Mouse (Mus musculus) brain, embryonic 14.5 days (tissue): Measurements from ENCODE around the gene Chst3. TPM values are rescaled to one million over a fixed set of nuclear protein-coding genes. Genes with fewer than 3 reads are reported as not detected.
A peak's percentile ranks its signal among the peaks of the same experiment; 100 is the strongest.
"Not testable (repeated sequence)": the region's sequence is repeated elsewhere in the genome, so short reads cannot be mapped to it uniquely, and the experiment has no call there.

ENCODE experiments used
- DNase-seq: peaks from one replicate; pipeline ENCODE4 v3.0.0-alpha.2; 2011; ENCODE audit warnings: low read depth
- CTCF ChIP-seq: fragments of 200-500 bp; IDR thresholded peaks from 2 replicates; pipeline ENCODE4 v1.5.1; 2012; ENCODE audit warnings: inconsistent platforms, mild to moderate bottlenecking, moderate library complexity, borderline replicate concordance; ENCODE audit not compliant: insufficient read depth, insufficient read length; ENCODE audit errors: extremely low read depth
- POLR2A ChIP-seq: fragments of 200-500 bp; IDR thresholded peaks from 2 replicates; pipeline ENCODE4 v1.6.1; 2012; ENCODE audit warnings: mild to moderate bottlenecking, inconsistent platforms, borderline replicate concordance; ENCODE audit not compliant: poor library complexity, insufficient read depth, insufficient read length, severe bottlenecking; ENCODE audit errors: extremely low read depth
- polyA plus RNA-seq: library from polyadenylated mRNA; depleted of rRNA; stranded (reverse); fragments of >200 nt; gene quantifications from 2 replicates; pipeline ENCODE4 v1.2.3, GENCODE M21; 2012

The Chst3 gene
- polyA plus RNA-seq, 1 experiment, result 4.6 TPM

DNA sequence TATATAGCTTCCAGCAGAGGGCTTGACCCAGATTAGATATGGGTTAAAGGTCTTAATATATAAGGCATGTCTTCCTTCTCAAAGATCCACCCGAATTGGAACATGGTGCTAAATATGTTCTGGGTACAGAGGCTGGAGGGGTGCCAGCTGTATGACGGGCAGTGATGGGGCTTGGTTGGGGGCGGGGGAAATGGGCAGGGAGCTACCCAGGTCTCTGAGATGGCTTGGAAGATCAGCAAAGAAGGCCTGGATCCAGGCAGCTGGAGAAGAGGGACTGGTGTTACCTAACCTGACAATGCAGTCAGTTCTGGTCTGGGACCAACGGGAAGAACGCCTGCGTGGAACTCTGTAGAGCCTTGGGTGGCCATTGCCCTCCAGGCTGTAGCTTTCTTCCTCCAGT is 10.1 kb upstream of the Chst3 start:
- TF ChIP-seq POLR2A (no peak), CTCF (no peak)
- DNase-seq, result no peak

GRCm38 (mm10) chr10:60227666-60228065 is 8.6 kb upstream of the Chst3 start:
- no peak for TF ChIP-seq CTCF
- no peak for DNase-seq

DNA sequence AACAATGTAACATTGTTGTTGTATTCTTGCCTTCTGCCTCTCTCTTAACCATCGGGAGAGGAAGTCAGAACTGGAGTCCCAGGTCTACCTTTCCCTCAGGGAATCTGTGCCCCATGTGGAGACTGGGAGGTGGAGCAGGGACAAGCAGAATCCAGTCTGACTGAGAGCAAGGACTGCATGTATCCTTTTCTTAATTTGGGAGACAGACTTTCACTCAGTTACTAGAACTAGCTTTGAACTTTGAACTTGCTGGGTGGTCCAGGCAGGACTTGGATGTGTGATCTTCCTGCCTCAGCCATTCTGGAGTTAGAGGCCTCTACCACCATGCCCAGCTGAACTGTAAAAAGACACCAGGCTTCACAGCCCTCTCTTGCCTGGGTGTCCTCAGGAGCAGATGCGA is 5.5 kb upstream of the Chst3 start:
- no peak for TF ChIP-seq POLR2A
- TF ChIP-seq CTCF, result no peak
- DNase-seq, result no peak

- not testable (repeated sequence) for DNase-seq
Measured at GRCm38 (mm10) chr10:60221571-60222259, 2.7 kb upstream of the Chst3 start.

DNA sequence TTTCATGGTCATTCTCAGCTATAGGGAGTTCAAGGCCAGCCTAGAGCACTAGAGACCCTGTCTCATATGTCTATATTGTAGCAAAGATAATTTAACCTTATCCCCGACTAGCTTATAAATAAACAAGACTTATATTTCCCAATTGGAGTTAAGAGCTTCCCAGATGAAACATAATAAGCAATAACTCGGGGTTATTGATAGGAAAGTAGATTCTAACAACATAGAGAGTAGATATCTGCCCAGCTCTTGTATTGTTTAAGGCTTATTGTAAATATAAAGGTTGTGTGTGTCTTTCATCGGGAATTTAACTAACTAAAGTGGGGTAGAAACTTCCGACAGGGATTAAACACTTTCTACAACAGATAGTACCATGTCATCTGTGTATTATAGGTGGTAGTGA is 1.5 kb upstream of the Chst3 start:
- no peak for TF ChIP-seq POLR2A
- no peak for TF ChIP-seq CTCF
- DNase-seq, result no peak

DNA sequence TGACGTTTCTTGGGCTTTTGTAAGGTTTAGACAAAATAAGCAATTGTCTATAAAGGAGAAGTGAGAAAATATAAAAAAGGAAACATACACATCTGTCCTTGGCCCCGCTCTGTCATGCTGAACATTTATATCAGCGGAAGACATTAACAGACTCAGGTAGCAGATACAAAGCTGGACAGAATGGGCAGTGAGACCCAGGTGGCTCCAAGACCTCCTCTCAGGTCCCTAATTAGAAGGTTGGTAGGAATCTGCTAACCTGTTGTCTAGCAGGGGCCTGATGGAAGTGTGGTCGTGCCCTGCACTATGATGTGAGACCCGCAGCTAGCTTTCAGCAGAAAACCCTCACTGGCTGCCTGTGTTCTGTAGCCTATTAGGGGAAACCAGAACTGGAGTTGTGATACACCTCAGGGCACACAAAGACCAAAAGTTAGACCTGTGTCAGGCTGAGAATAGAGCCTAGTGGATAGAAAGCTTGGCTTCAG is 1.0 kb upstream of the Chst3 start:
- no peak for DNase-seq
- TF ChIP-seq CTCF, result no peak
- TF ChIP-seq POLR2A, result no peak

- no peak for DNase-seq
- no peak for TF ChIP-seq POLR2A
- no peak for TF ChIP-seq CTCF
Measured at GRCm38 (mm10) chr10:60218033-60218590, 948 bp downstream of the Chst3 start.

DNA sequence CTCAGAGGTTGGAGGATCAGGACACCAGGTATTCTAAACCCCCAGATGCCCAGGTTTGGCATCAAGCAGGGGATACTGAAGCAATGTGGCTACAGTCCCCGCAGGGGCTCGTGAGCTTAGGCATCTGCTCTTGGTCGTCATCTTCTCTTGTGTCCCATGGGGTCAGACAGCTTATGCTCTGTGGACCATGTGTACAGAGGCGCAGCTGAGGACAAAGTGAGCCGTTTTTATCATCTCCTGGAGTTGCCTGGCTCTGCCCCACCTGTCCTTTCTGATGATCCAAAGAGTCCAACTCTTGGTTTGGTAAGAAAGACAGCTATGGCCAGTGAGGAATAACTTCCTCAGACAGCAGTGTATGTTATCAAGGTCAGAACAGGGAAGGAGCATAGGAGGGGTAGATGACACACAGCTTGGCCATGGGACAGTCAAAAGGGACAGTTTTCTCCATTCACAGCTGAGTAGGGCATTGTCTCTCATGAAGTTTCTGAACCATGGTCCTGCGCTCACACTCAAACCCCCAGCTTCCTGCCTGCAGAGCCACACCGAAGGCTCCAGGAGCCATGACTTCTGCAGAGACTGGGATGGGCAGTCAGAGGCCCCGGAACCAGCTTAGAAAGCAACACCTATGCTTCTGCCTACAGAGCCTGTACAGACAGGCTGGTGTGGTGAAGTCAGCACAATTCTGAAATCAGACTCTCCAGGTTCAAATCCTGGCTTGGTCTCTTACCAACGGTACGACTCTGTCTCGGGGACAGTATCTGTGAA is 2.5 kb downstream of the Chst3 start:
- DNase-seq, result no peak
- TF ChIP-seq POLR2A, result no peak

DNA sequence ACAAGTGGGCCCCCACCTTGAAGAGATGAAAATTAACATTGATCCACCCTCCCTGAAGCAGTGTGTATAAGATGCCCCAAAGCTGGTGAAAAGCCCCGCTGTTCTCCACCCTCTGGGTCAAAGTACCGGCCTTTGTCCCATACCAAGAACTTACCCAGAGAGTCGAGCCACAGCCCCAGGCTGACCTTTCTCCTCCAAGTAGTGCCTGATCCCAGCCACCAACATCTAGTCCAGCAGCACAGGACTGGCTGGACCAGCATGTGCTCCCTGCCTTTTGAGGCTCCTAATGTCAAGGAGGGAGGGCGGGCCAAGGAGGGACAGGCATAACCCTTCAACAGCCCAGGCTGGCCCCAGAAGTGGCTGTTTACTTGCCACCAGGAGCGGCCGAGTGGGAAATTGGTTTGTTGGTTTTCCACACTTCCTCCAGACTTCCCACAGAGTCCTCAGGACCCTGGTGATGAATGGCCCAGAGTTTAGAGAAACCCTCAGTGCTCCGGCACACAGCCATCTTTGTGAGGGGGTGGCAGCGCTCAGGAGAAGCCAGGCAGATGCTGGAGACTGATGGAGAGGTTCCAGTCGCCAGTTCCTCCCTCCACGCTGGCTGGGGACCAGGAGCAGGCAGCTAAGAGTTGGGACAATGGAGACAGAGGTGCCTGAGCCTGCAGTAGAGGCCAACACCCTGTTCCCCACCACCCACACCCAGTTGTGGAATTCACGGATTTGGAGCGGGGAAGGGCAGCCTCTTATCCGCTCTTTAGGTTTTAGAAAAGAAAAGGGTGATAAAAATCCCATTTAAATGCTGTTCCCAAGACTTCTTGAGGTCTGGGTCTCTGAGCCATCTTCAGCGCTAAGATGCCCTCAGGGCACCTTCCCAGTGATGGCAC is 3.7 kb downstream of the Chst3 start:
- TF ChIP-seq CTCF, result no peak
- no peak for TF ChIP-seq POLR2A
- peak; percentile 59 for DNase-seq

DNA sequence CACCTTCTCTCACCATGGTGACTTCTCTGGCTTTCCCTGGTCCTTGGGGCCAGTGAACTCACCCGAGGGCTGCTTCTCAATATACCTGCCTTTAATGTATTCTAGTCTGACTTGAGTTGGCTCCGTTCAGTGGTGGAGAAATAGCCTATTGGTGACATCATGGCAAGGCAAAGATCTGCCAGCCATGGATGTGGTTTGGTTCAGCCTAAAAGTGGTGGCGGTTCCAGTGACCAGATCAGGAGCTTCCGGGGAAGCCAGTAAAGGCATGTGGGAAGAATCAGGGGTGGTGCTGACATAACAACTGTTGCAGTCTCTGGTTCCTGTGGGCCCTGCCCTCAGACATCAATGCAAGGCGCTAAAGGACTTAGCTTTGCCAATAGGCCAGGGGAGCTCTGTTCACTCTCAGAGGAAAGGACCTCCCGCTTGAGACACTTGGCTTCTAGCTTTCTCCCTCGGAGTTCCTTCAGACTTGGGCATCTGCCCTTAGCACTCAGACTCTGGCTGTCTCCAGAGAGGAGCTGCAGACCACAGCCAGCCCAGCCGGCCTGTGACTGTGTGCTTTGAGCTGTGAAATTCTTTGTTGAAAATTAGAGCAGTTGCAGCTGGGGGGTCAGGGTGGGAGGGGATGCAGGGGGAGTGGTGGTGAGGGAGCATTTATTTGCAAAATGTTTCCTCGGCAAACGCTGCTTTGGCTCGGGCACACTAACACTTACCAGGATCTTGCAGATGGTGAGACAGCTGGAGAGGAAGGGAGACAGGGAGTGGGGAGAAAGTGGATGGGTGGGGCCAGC is 6.3 kb downstream of the Chst3 start:
- TF ChIP-seq CTCF (no peak), POLR2A (no peak)
- DNase-seq, result peak; percentile 74

GRCm38 (mm10) chr10:60211501-60212005 is 7.5 kb downstream of the Chst3 start:
- no peak for TF ChIP-seq CTCF
- TF ChIP-seq POLR2A, result no peak
- DNase-seq, result peak; percentile 67

GRCm38 (mm10) chr10:60210468-60210867 is 8.6 kb downstream of the Chst3 start:
- TF ChIP-seq CTCF (no peak), POLR2A (no peak)
- no peak for DNase-seq
